In genomic region chr10:77772142-77772541, GRCm38 (mm10) we compare ENCODE assay signal across 41 mouse cellular contexts. TPM values are rescaled to one million over a fixed set of nuclear protein-coding genes. Genes with fewer than 3 reads are reported as not detected.
"Had no signal": no experiment of that assay in that cellular context is flagged by ENCODE, and none has a peak within 500 bp of the region (broad histone marks: within the 10 kb centered on the region; RNA-seq: fewer than 3 reads in every experiment).

No protein-coding gene starts in this region.

RNA-seq across cellular contexts. Expression of gene Gm3238, which starts 1.0 kb away (rescaled TPM):
- total RNA-seq: heart, postnatal 10 days; heart, postnatal 14 days; heart, postnatal 25 days; heart, postnatal 36 days; heart, postnatal 4 days; hematopoietic stem cell, adult 5-6 weeks; hindbrain, postnatal 0 days; layer of hippocampus, adult 18-20 months; layer of hippocampus, adult 2 months; layer of hippocampus, adult 8-10 months; layer of hippocampus, postnatal 10 days; layer of hippocampus, postnatal 14 days; layer of hippocampus, postnatal 25 days; layer of hippocampus, postnatal 36 days; left cerebral cortex, adult 18-20 months; left cerebral cortex, adult 2 months; left cerebral cortex, adult 8-10 months had no signal
- polyA plus RNA-seq: heart, embryonic 10.5 days; heart, embryonic 11.5 days; heart, embryonic 12.5 days; heart, embryonic 13.5 days; heart, embryonic 14.5 days; heart, embryonic 15.5 days; hindbrain, embryonic 10.5 days; hindbrain, embryonic 11.5 days; hindbrain, embryonic 12.5 days; hindbrain, embryonic 13.5 days; hindbrain, embryonic 14.5 days; hindbrain, embryonic 15.5 days; hindbrain, embryonic 16.5 days; hindbrain, postnatal 0 days; inflammation-experienced regulatory T-cells, adult 6 months; intestine, embryonic 14.5 days; intestine, embryonic 15.5 days; intestine, embryonic 16.5 days; intestine, postnatal 0 days; kidney, adult 2 months; kidney, embryonic 14.5 days; kidney, embryonic 15.5 days; kidney, embryonic 16.5 days; kidney, postnatal 0 days; large intestine, adult 2 months had no signal

RNA-seq across cellular contexts. Expression of gene Gm7138, which starts 4.6 kb away (rescaled TPM):
- total RNA-seq: heart, postnatal 10 days; heart, postnatal 14 days; heart, postnatal 25 days; heart, postnatal 36 days; heart, postnatal 4 days; hematopoietic stem cell, adult 5-6 weeks; hindbrain, postnatal 0 days; layer of hippocampus, adult 18-20 months; layer of hippocampus, adult 2 months; layer of hippocampus, adult 8-10 months; layer of hippocampus, postnatal 10 days; layer of hippocampus, postnatal 14 days; layer of hippocampus, postnatal 25 days; layer of hippocampus, postnatal 36 days; left cerebral cortex, adult 18-20 months; left cerebral cortex, adult 2 months; left cerebral cortex, adult 8-10 months had no signal
- polyA plus RNA-seq: heart, embryonic 10.5 days; heart, embryonic 11.5 days; heart, embryonic 12.5 days; heart, embryonic 13.5 days; heart, embryonic 14.5 days; heart, embryonic 15.5 days; hindbrain, embryonic 10.5 days; hindbrain, embryonic 11.5 days; hindbrain, embryonic 12.5 days; hindbrain, embryonic 13.5 days; hindbrain, embryonic 14.5 days; hindbrain, embryonic 15.5 days; hindbrain, embryonic 16.5 days; hindbrain, postnatal 0 days; inflammation-experienced regulatory T-cells, adult 6 months; intestine, embryonic 14.5 days; intestine, embryonic 15.5 days; intestine, embryonic 16.5 days; intestine, postnatal 0 days; kidney, adult 2 months; kidney, embryonic 14.5 days; kidney, embryonic 15.5 days; kidney, embryonic 16.5 days; kidney, postnatal 0 days; large intestine, adult 2 months had no signal

RNA-seq across cellular contexts. Expression of gene Gm3250, which starts 10.2 kb away (rescaled TPM):
- total RNA-seq: heart, postnatal 10 days; heart, postnatal 14 days; heart, postnatal 25 days; heart, postnatal 36 days; heart, postnatal 4 days; hematopoietic stem cell, adult 5-6 weeks; hindbrain, postnatal 0 days; layer of hippocampus, adult 18-20 months; layer of hippocampus, adult 2 months; layer of hippocampus, adult 8-10 months; layer of hippocampus, postnatal 10 days; layer of hippocampus, postnatal 14 days; layer of hippocampus, postnatal 25 days; layer of hippocampus, postnatal 36 days; left cerebral cortex, adult 18-20 months; left cerebral cortex, adult 2 months; left cerebral cortex, adult 8-10 months had no signal
- polyA plus RNA-seq: heart, embryonic 10.5 days; heart, embryonic 11.5 days; heart, embryonic 12.5 days; heart, embryonic 13.5 days; heart, embryonic 14.5 days; heart, embryonic 15.5 days; hindbrain, embryonic 10.5 days; hindbrain, embryonic 11.5 days; hindbrain, embryonic 12.5 days; hindbrain, embryonic 13.5 days; hindbrain, embryonic 14.5 days; hindbrain, embryonic 15.5 days; hindbrain, embryonic 16.5 days; hindbrain, postnatal 0 days; inflammation-experienced regulatory T-cells, adult 6 months; intestine, embryonic 14.5 days; intestine, embryonic 15.5 days; intestine, embryonic 16.5 days; intestine, postnatal 0 days; kidney, adult 2 months; kidney, embryonic 14.5 days; kidney, embryonic 15.5 days; kidney, embryonic 16.5 days; kidney, postnatal 0 days; large intestine, adult 2 months had no signal

RNA-seq across cellular contexts. Expression of gene Gm3233, which starts 12.7 kb away (rescaled TPM):
- total RNA-seq: heart, postnatal 10 days; heart, postnatal 14 days; heart, postnatal 25 days; heart, postnatal 36 days; heart, postnatal 4 days; hematopoietic stem cell, adult 5-6 weeks; hindbrain, postnatal 0 days; layer of hippocampus, adult 18-20 months; layer of hippocampus, adult 2 months; layer of hippocampus, adult 8-10 months; layer of hippocampus, postnatal 10 days; layer of hippocampus, postnatal 14 days; layer of hippocampus, postnatal 25 days; layer of hippocampus, postnatal 36 days; left cerebral cortex, adult 18-20 months; left cerebral cortex, adult 2 months; left cerebral cortex, adult 8-10 months had no signal
- polyA plus RNA-seq: heart, embryonic 10.5 days; heart, embryonic 11.5 days; heart, embryonic 12.5 days; heart, embryonic 13.5 days; heart, embryonic 14.5 days; heart, embryonic 15.5 days; hindbrain, embryonic 10.5 days; hindbrain, embryonic 11.5 days; hindbrain, embryonic 12.5 days; hindbrain, embryonic 13.5 days; hindbrain, embryonic 14.5 days; hindbrain, embryonic 15.5 days; hindbrain, embryonic 16.5 days; hindbrain, postnatal 0 days; inflammation-experienced regulatory T-cells, adult 6 months; intestine, embryonic 14.5 days; intestine, embryonic 15.5 days; intestine, embryonic 16.5 days; intestine, postnatal 0 days; kidney, adult 2 months; kidney, embryonic 14.5 days; kidney, embryonic 15.5 days; kidney, embryonic 16.5 days; kidney, postnatal 0 days; large intestine, adult 2 months had no signal

RNA-seq across cellular contexts. Expression of gene Gm7137, which starts 15.9 kb away (rescaled TPM):
- total RNA-seq: heart, postnatal 10 days; heart, postnatal 14 days; heart, postnatal 25 days; heart, postnatal 36 days; heart, postnatal 4 days; hematopoietic stem cell, adult 5-6 weeks; hindbrain, postnatal 0 days; layer of hippocampus, adult 18-20 months; layer of hippocampus, adult 2 months; layer of hippocampus, adult 8-10 months; layer of hippocampus, postnatal 10 days; layer of hippocampus, postnatal 14 days; layer of hippocampus, postnatal 25 days; layer of hippocampus, postnatal 36 days; left cerebral cortex, adult 18-20 months; left cerebral cortex, adult 2 months; left cerebral cortex, adult 8-10 months had no signal
- polyA plus RNA-seq: heart, embryonic 10.5 days; heart, embryonic 11.5 days; heart, embryonic 12.5 days; heart, embryonic 13.5 days; heart, embryonic 14.5 days; heart, embryonic 15.5 days; hindbrain, embryonic 10.5 days; hindbrain, embryonic 11.5 days; hindbrain, embryonic 12.5 days; hindbrain, embryonic 13.5 days; hindbrain, embryonic 14.5 days; hindbrain, embryonic 15.5 days; hindbrain, embryonic 16.5 days; hindbrain, postnatal 0 days; inflammation-experienced regulatory T-cells, adult 6 months; intestine, embryonic 14.5 days; intestine, embryonic 15.5 days; intestine, embryonic 16.5 days; intestine, postnatal 0 days; kidney, adult 2 months; kidney, embryonic 14.5 days; kidney, embryonic 15.5 days; kidney, embryonic 16.5 days; kidney, postnatal 0 days; large intestine, adult 2 months had no signal
